Mouse (Mus musculus) urinary bladder, postnatal 10 days (tissue): ENCODE data around the gene Stk38.
A peak's percentile ranks its signal among the peaks of the same experiment; 100 is the strongest.

Experiments used
- DNase-seq: peaks from one replicate; pipeline ENCODE4 v3.0.0; 2022; ENCODE audit warnings: low spot score

Stk38 gene

DNA sequence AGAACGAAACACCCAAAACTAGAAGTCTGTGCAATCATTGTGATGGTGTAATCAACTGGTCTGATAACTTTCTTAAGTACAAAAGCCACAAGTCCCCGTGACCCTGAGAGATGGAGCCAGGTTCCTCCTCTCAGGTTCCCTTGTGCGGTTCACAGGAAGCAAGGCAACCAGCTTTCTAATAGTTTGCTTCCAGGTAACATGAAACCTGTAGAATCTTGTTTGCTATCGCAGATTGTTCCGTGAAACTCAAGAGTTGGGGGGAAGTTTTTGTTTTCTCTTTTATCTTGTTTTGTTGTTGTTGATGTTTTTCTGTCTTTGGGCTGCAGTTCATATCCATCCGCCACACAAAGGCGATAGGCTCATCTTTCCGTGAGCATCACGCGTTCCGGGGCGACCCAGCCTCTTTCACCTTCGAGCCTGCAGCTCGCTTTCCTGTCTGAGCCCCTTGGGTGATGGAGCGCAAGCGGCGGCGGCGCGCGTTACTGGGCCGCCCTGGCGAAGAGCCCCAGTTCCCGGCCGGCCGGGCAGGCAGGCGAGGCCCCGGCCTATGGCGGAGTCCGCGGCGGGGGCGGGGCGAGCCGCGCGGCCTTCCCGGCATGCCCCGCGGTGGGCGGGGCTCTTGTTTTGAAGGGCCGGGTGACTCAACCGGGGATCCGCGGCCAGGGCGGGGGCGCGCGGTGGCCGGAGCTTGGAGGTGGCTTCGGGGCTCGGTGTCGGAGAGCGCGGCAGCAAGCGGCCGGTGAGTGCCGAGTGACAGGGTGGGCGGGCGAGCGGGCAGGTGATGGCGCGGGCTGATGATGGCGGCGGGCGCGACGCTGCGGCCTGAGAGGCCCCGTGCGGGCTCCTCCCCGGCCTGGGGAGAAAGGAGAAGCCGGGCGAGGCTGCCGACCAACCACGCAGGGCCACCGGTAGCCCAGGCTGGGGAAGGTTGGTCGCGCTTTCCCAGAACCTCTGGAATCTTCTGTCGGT is 55.7 kb downstream of the Stk38 start, which contains the start of gene Kctd20:
Kctd20 (plus strand) TSS at position 120 of the 969 bp plus-strand sequence.
- peak; percentile 53 for DNase-seq

DNA sequence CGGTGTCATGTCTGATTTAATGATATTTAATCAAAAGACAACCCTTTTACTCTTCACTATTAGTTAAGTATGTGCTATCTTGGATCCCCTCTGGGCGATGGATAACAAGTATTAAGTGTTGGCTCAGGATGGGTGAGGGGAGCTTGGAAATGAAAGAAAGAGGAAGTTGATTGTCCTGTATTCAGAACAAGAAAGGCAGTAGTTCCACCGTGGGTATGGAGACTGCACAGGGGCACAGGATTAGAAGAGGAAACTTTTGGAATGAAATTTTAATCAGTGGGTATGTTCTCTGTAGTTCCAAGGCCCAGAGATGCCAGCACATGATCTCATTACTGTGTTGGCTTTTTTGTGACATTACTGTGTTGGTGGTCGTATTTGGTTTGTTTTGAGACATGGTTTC is 57.0 kb downstream of the Stk38 start:
- no peak for DNase-seq

GRCm38 (mm10) chr17:28948661-28949060 is 59.1 kb downstream of the Stk38 start:
- no peak for DNase-seq

GRCm38 (mm10) chr17:28947011-28947939 is 60.5 kb downstream of the Stk38 start:
- no peak for DNase-seq

DNA sequence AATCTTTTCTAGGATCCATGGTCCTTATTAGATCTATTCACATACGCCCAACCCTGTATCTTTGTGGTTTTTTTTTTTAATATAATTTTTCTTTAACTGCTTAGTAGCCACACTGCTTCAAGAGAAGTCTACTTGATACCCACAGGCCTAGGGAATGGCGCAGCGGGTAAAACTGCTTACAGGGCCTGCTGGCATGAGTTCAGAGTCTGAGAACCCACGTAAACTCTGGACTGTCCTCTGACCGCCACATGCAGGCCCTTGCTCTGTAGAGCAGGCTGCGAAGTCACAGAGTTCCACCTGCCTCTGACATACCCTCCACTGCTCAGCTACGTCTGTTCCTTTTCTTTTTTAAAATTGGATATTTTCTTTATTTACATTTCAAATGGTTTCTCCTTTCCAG is 63.3 kb downstream of the Stk38 start:
- no peak for DNase-seq

DNA sequence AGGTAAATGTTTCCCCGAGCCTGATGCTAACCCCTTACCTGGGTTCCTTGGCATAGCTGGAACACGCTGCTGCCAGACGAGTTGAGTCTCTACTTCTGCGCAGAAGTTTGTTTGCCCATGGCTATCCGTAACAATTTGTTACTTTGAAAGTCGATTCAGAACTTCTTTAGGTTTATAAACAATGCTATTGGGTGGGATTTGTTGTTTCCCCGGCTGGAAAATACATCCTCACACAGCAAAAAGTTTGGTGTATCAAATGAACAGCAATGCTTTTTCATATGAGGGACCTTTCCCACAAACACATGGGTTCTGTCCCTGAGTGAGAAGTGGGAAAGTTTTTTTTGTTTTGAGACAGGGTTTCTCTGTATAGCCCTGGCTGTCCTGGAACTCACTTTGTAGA is 64.1 kb downstream of the Stk38 start, which contains the start of gene Pxt1:
Pxt1 (minus strand) TSS at position 101 of the 400 bp plus-strand sequence.
- no peak for DNase-seq

DNA sequence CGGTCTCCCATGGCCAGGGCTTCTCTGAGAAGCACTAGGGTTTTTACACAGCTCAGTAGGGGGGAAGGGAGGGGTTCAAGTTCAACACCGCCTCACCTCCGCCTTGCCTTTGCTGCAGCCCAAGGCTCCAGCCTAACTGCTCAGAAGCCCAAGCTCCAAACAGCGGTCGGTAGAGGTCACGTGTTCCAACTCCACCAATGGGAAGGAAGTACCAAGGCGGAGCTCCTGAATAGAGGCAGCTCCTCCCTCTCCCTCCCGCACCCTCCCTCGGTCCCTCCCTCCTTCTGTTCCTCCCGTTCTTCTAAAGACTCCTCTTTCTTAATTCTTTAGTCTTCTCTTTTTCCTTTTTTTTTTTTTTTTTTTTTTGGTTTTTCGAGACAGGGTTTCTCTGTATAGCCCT is 65.7 kb downstream of the Stk38 start:
- DNase-seq, result no peak

DNA sequence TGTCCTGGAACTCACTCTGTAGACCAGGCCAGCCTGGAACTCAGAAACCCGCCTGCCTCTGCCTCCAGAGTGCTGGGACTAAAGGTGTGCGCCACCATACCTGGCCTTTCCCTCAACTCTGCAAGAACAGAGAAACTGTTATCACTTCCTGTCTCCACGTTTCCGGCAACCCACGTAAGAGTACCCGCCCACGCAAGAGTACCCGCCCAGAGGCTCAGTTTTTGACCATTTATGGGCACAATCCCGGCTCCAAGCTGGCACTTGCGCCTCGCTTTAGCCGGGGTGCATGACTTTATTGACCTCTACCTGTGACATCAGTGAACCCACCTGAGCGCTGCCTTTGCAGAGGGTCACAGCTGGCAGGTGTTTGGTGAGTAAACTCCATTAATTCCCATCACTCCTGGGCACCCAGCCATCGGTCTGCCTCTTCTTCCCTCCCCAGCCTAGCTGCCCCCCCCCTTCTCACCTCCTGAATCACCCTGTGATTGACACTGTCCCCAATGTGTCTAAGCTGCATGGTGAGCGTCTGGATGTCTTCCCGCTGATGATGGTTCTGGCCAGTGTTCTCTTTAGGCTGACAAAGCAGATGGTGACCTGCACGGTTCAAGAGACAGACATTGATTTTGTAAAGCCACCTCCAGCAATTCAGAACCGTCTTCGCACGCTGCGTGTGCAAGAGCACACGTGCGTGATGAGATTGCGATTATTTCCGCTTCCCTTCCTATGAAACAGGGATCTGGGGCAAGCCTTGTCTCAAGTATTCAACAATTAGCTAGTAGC is 66.8 kb downstream of the Stk38 start:
- no peak for DNase-seq

DNA sequence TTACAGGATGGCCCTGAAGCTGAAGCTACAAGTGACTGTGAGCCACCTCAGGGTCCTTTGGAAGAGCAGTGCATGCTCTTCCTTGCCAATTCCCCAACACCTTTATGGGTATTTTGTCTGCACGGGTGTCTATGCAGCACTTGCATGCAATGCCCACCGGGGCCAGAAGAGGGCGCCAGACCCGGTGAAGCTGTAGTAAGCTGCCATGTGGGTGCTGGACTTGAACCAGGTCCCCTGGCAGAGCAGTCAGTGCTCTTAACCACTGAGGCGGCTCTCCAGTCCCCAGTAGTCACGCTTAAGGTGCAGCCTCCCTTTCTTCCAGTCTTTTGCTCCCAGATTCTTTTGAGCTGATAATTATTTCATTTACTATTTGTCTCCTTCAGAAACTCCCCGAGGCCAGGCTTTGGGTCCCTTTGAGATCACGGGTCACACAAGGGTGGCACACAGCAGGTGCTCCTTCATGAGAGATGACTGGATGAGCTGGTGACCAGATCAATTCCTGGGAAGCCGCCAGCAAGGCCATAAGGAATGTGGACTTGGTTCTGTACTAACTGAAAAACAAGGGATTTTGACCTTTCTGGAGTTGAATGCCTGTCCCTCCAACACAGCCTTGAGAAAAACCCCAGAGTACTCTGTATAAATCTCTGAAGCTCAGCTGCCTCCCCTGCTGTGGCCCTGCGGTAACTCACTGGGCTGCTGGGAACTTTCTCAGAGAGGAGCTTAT is 71.0 kb downstream of the Stk38 start:
- no peak for DNase-seq

GRCm38 (mm10) chr17:28936133-28936532 is 71.7 kb downstream of the Stk38 start:
- DNase-seq, result no peak

DNA sequence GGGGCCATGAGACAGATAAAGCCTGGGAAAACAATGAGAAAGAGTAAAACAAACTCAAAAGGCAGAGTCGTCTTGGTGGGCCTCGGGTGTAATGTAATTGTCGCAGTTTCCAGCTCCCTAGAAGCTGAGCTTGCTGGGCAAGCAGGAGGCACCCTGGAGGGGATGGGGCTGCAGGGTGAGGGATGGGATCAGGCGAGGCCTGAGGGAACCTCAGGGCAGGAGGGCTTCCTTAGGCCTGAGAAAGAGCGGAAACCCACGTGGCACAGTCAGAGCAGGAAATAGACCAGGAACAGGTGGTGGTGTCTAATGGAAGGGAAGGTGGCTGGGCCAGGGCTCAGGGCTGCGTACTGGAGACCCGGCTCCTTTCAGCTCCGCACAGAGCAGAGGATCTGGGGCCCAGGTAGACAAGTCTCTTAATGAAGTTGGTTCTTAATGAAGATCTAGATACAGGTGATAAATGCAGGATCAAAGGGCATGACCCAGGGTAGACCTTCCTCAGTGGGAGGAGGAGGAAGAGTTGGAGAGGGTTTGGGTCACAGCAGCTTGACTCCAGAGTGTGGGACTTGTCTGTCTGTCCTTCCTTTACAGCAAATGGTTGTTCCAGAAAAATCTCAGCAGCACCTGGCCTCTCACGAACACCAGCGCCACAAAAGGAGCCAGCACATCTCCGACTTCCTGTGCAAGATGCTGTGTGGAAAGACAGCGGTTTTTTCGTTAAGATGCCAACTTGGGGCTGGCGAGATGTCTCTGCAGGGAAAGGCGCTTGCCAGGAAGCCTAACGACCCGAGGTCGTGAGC is 73.5 kb downstream of the Stk38 start:
- no peak for DNase-seq

GRCm38 (mm10) chr17:28932274-28932673 is 75.5 kb downstream of the Stk38 start:
- DNase-seq, result no peak

DNA sequence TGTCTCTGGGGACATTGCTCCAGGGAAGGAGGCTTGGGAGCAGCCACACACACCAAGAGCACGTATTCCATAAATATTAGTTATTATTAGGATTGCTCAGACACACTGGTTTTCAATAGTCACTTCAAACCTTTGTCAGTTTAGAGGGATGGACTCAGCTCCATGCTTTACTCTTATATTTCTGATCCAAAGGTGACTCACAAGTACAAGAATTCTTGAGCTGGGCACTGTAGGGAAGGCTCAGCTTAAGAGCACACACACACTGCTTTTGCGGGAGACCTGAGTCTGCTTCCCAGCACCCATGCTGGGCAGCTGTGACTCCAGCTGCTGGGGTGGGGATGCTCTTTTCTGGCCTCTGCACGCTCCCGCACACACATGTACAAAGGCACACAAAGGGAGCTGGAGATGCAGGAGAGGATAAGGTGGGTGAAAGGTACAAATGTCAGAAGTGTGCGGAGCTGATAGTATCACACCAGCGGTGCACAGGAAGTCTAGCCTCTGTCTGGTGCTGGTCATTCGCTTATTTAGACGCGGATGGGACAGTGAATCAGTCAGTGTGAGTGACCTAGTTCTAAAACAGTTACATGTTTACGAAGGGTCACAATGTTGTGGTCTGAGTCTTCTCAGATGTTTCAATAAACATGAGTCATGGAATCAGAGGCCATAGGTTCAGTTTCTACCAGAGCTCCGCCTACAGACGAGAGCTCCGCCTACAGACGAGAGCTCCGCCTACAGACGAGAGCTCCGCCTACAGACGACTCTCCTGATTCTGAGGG is 76.2 kb downstream of the Stk38 start:
- DNase-seq, result no peak

GRCm38 (mm10) chr17:28930392-28931074 is 77.3 kb downstream of the Stk38 start:
- DNase-seq, result peak; percentile 69

- DNase-seq, result no peak
These were observed 78.4 kb downstream of the Stk38 start for GRCm38 (mm10) chr17:28929369-28929768.

GRCm38 (mm10) chr17:28928004-28928403 is 79.8 kb downstream of the Stk38 start:
- no peak for DNase-seq

DNA sequence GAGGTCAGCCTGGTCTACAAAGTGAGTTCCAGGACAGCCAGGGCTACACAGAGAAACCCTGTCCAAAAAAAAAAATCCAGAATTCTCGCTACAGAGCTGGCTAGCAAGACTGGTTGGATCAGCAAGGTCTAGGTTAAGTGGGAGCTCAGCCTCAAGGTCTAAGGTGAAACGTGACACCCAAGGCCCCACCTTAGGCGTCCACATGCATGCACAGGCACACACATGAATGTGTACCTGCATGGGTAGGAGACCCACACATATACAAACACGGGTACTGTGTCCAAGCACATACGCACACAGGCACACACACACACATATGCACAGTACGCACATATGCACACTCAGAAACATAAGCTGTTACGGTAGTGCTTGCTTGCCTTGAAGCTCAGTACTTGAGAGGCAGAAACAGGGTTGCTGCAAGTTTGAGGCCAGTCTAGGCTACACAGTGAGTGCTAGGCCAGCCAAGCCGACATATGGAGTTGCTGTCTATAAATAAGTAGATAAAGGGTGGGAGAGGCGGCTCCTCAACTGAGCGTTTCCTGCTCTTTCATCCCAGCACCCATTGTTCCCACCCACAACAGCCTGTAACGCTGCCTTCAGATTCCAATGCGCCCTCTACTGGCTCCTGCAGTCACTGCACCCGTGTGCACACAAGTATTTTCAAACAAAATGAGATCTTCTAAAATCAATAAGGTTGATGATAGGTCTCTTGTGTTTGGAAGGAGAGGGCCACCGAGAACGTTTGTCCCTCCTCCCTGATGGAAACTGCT is 80.7 kb downstream of the Stk38 start:
- DNase-seq, result no peak

DNA sequence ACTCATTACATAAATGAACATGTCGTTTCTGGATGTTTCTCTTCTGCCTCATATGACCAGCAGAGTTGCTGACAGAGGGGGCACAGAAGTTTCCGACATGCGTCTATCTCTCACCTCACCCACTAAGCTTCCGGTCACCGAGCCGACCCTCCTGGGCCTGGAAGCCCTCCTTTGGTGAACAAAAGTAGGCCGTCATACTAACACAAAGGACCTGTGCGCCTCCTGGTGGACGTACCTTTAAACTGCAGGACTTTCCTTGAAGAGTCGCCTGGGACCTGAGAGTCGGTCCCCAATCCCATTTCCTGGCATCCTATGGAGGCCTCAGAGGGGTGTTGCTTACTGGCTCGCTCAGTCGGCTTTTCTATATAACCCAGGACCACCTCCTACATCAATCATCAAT is 81.4 kb downstream of the Stk38 start:
- no peak for DNase-seq
